Mouse (Mus musculus) hindbrain, postnatal 0 days (tissue): ENCODE results near the gene Cda. TPM values are rescaled to one million over a fixed set of nuclear protein-coding genes. Genes with fewer than 3 reads are reported as not detected.

Experiments
- ATAC-seq: fragments of 200-750 bp; cut with Nextera tagmentation; 2 replicates; pipeline ENCODE4 v1.8.0; 2017; ENCODE audit warnings: mild to moderate bottlenecking, moderate TSS enrichment, moderate library complexity
- DNase-seq: peaks from one replicate; pipeline ENCODE4 v3.0.0-alpha.2; 2015; ENCODE audit warnings: low spot score
- H3K27ac ChIP-seq: fragments of 300-500 bp; sonication (generic); 2 replicates; pipeline ENCODE4 v1.5.1; 2014; ENCODE audit warnings: mild to moderate bottlenecking
- H3K27me3 ChIP-seq: fragments of 300-500 bp; sonication (generic); 2 replicates; pipeline ENCODE4 v1.6.1; 2014; ENCODE audit warnings: low read length, mixed read lengths; ENCODE audit not compliant: insufficient read depth
- H3K36me3 ChIP-seq: fragments of 300-500 bp; sonication (generic); 2 replicates; pipeline ENCODE4 v1.6.1; 2014; ENCODE audit warnings: low read length, mixed read lengths; ENCODE audit not compliant: insufficient read depth
- H3K4me1 ChIP-seq: fragments of 300-500 bp; sonication (generic); 2 replicates; pipeline ENCODE4 v1.6.1; 2014; ENCODE audit warnings: antibody characterized with exemption, low read length, mixed read lengths; ENCODE audit not compliant: insufficient read depth
- H3K4me2 ChIP-seq: fragments of 300-500 bp; sonication (generic); 2 replicates; pipeline ENCODE4 v1.6.1; 2014; ENCODE audit warnings: low read depth, mild to moderate bottlenecking, low read length, moderate library complexity, mixed read lengths
- H3K4me3 ChIP-seq: fragments of 300-500 bp; sonication (generic); 2 replicates; pipeline ENCODE4 v1.5.1; 2014; ENCODE audit warnings: low read length
- H3K9ac ChIP-seq: fragments of 300-500 bp; sonication (generic); replicated peaks from 2 replicates; pipeline ENCODE4 v1.6.1; 2014; ENCODE audit warnings: mild to moderate bottlenecking, low read length, moderate library complexity, mixed read lengths
- H3K9me3 ChIP-seq: fragments of 300-500 bp; sonication (generic); 2 replicates; pipeline ENCODE4 v1.6.1; 2016; ENCODE audit warnings: low read length, mixed read lengths
- CTCF ChIP-seq: IDR thresholded peaks from 2 replicates; pipeline ENCODE4 v1.5.1; 2016; ENCODE audit warnings: antibody characterized with exemption, control low read depth, low read depth
- WGBS: fragments of 180-500 bp; shearing (Covaris S2); extraction: QIAGEN DNeasy Blood & Tissue Kit; methylation state at CpG from one replicate; pipeline ENCODE4 v1.1.7; 2014; 5-methylcytosine and 5-hydroxymethylcytosine counted together
- polyA plus RNA-seq: library from polyadenylated mRNA; unstranded; fragments of >200 nt; fragmentation: Nextera tagmentation; extraction: Ambion mirVana; gene quantifications from 2 replicates; pipeline ENCODE4 v1.2.1, GENCODE M21; 2015
- total RNA-seq: library from RNA; depleted of rRNA; stranded (reverse); fragments of >200 nt; gene quantifications from 2 replicates; pipeline ENCODE4 v1.2.3, GENCODE M21; 2014; rRNA removed

Gene Cda
- total RNA-seq (9.5 and 20.5 TPM in 2 replicates), polyA plus RNA-seq (12.1 and 15.1 TPM in 2 replicates)

- peak within 1 kb of the TSS; percentile 9; the same call in 1 of the 2 replicates for H3K9ac ChIP-seq
Observed at GRCm38 (mm10) chr4:138367641-138368497, at the start of gene Cda. TSS of gene Cda (minus strand) at chr4:138367992.

GRCm38 (mm10) chr4:138416414-138416813 is 48.6 kb upstream of the Cda start:
- 56% methylated on average over 5 of the region's 5 CpGs for WGBS
- Histone ChIP-seq H3K9ac (no peak overlapping the region), H3K4me2 (no peak overlapping the region), H3K9me3 (no peaks in the 10 kb centered on the region), H3K27ac (no peak overlapping the region), H3K4me1 (peaks cover 9% of the 10 kb centered on the region; the same call in 1 of the 2 replicates), H3K36me3 (no peaks in the 10 kb centered on the region), H3K4me3 (no peak overlapping the region), H3K27me3 (no peaks in the 10 kb centered on the region)
- DNase-seq (no peak), ATAC-seq (no peak)
- no peak for TF ChIP-seq CTCF

More at GRCm38 (mm10) chr4:138367641-138368497, at the start of gene Cda:
- DNase-seq (peak; percentile 71), ATAC-seq (peak; percentile 84)
- H3K27me3 ChIP-seq, result no peaks in the 10 kb centered on the region
- H3K4me2 ChIP-seq, result peak within 1 kb of the TSS; percentile 55
- H3K27ac ChIP-seq, result no peak within 1 kb of the TSS
- no peak for TF ChIP-seq CTCF
- 9% methylated on average over 33 of the region's 34 CpGs for WGBS
- no peaks in the 10 kb centered on the region for H3K36me3 ChIP-seq
- no peaks in the 10 kb centered on the region for H3K9me3 ChIP-seq
- peak within 1 kb of the TSS; percentile 26 for H3K4me3 ChIP-seq
- H3K4me1 ChIP-seq, result peaks cover 8% of the 10 kb centered on the region; the same call in 1 of the 2 replicates

GRCm38 (mm10) chr4:138415991-138416390 is 48.2 kb upstream of the Cda start:
- H3K9ac ChIP-seq, result no peak overlapping the region
- ATAC-seq (no peak), DNase-seq (no peak)
- no peaks in the 10 kb centered on the region for H3K9me3 ChIP-seq
- H3K27me3 ChIP-seq, result no peaks in the 10 kb centered on the region
- peak overlapping the region; percentile 74; the same call in 1 of the 2 replicates for H3K27ac ChIP-seq
- no peak overlapping the region for H3K4me2 ChIP-seq
- no peak overlapping the region for H3K4me3 ChIP-seq
- 79% methylated on average over 3 of the region's 3 CpGs for WGBS
- no peaks in the 10 kb centered on the region for H3K36me3 ChIP-seq
- peaks cover 9% of the 10 kb centered on the region; the same call in 1 of the 2 replicates for H3K4me1 ChIP-seq
- no peak for TF ChIP-seq CTCF

GRCm38 (mm10) chr4:138414725-138415124 is 46.9 kb upstream of the Cda start:
- 26% methylated on average over 6 of the region's 6 CpGs for WGBS
- ATAC-seq (peak; percentile 69), DNase-seq (peak; percentile 65)
- Histone ChIP-seq H3K9me3 (no peaks in the 10 kb centered on the region), H3K4me2 (0 out of 2 replicates have a peak overlapping the region, but pooled peaks have one; percentile 3), H3K27me3 (no peaks in the 10 kb centered on the region), H3K36me3 (no peaks in the 10 kb centered on the region), H3K4me3 (no peak overlapping the region), H3K4me1 (peaks cover 9% of the 10 kb centered on the region; the same call in 1 of the 2 replicates), H3K9ac (0 out of 2 replicates have a peak overlapping the region, but pooled peaks have one; percentile 17), H3K27ac (peak overlapping the region; percentile 74)
- no peak for TF ChIP-seq CTCF

GRCm38 (mm10) chr4:138411504-138412121 is 43.8 kb upstream of the Cda start:
- ATAC-seq, result no peak

GRCm38 (mm10) chr4:138411011-138411410 is 43.2 kb upstream of the Cda start:
- no peak overlapping the region for H3K27ac ChIP-seq
- H3K4me1 ChIP-seq, result peaks cover 4% of the 10 kb centered on the region; the same call in 1 of the 2 replicates
- no peak overlapping the region for H3K4me2 ChIP-seq
- TF ChIP-seq CTCF, result no peak
- ATAC-seq (0 out of 2 replicates have a peak, but pooled peaks have one; percentile 29), DNase-seq (no peak)
- no peaks in the 10 kb centered on the region for H3K9me3 ChIP-seq
- no peak overlapping the region for H3K4me3 ChIP-seq
- H3K9ac ChIP-seq, result no peak overlapping the region
- no peaks in the 10 kb centered on the region for H3K27me3 ChIP-seq
- 19% methylated on average over 5 of the region's 5 CpGs for WGBS
- no peaks in the 10 kb centered on the region for H3K36me3 ChIP-seq

More at GRCm38 (mm10) chr4:138411504-138412121, 43.8 kb upstream of the Cda start:
- Histone ChIP-seq H3K27ac (no peak overlapping the region), H3K36me3 (no peaks in the 10 kb centered on the region), H3K4me2 (no peak overlapping the region), H3K9ac (no peak overlapping the region), H3K4me1 (peaks cover 4% of the 10 kb centered on the region; the same call in 1 of the 2 replicates), H3K27me3 (no peaks in the 10 kb centered on the region), H3K9me3 (no peaks in the 10 kb centered on the region), H3K4me3 (no peak overlapping the region)
- TF ChIP-seq CTCF, result no peak
- no peak for DNase-seq
- 57% methylated on average over 7 of the region's 7 CpGs for WGBS
